Mouse (Mus musculus): Measurements from ENCODE around the gene Rundc3a. TPM values are rescaled to one million over a fixed set of nuclear protein-coding genes. Genes with fewer than 3 reads are reported as not detected.
"Not testable (repeated sequence)": the region's sequence is repeated elsewhere in the genome, so short reads cannot be mapped to it uniquely, and the experiment has no call there.

Rundc3a gene
- polyA plus RNA-seq, 1 experiment from 2014 or later, result 0.72 TPM

DNA sequence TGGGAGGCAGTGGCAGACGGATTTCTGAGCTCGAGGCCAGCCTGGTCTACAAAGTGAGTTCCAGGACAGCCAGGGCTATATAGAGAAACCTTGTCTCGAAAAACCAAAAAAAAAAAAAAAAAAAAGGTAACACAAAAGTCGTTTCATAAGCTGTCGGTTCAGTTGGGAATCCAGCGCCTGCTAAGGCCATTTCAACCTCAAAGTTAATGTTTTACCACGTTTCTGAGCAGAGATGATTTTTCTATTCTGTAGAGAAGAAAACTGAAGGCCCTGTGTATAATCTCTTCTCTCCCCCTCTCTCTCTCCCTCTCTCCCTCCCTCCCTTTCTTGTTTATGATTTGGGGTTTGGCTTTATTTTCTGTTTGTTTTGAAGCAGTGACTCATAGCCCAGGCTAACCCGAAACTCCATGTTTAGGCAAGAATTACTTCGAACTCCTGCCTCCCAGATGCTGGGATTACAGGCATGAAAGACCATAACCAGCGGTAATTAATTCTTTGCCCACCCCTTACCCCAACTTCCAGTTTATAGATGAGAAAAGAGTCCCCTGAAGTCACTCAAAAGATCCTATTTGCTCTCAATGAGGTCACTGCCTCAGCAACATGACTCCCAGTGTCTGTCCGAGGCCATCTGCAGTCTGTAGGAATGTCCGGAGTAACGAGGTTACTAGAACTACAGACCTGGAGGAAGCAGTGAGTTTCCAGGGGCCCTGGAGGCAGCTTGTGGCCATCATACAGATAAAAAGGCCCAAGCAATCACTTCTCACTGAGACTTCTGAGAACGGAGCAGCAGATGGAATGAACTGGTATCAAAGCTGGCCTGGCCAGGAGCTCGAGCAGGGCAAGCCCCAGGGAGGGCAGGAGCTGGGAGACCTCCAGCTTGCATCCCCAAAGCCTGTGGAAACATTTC lies 15.9 kb downstream of the Rundc3a start:
- Histone ChIP-seq H3K36me3 (ENCODE audit: control insufficient read depth, insufficient read depth) (no peaks in the 10 kb centered on the region; the same call in none of the 2 replicates), H3K27me3 (ENCODE audit: control insufficient read depth, insufficient read depth, low read length) (no peaks in the 10 kb centered on the region), H3K27ac (ENCODE audit: low read length) (peak overlapping the region; percentile 92), H3K4me1 (ENCODE audit: control insufficient read depth, insufficient read depth, low read length) (peaks cover 21% of the 10 kb centered on the region), H3K9ac (ENCODE audit: low read length) (peak overlapping the region; percentile 57), H3K4me2 (ENCODE audit: low read depth, low read length) (peak overlapping the region; percentile 91), H3K4me3 (ENCODE audit: low read length) (peak overlapping the region; percentile 45), H3K9me3 (replicated peaks; ENCODE audit: control insufficient read depth, low read length) (no peaks in the 10 kb centered on the region)
- no peak for ATAC-seq (replicated peaks; ENCODE audit: extremely low read depth, insufficient read depth, low FRiP score)
- 35% methylated on average over 15 of the region's 15 CpGs for WGBS

DNA sequence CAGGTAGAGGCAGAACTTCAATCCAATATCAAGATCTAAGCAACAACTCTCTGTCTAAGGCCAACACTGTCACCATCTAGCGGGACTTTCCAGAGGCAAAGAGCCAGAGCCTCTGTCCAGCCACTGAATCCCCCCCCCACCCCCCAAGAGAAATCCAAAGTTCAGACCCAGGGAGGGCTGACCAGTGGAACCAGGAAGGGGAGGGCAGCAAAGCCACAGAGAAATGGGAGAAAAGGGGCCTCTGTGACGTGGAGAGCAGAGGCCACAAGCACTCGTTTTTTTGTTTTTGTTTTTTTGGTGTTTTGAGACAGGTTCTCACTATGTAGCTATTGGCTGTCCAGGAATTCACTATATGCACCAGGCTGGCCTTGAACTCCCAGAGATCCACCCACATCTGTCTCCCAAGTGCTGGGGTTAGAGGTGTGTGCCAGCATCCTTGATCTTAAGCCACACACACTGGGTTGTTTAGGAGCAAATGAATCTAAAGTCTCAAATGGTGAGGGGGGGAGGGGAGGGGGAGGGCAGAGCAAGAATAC lies 16.7 kb downstream of the Rundc3a start:
- H3K9ac ChIP-seq (ENCODE audit: low read length), result no peak overlapping the region
- H3K4me2 ChIP-seq (ENCODE audit: low read depth, low read length), result no peak overlapping the region
- H3K4me3 ChIP-seq (ENCODE audit: low read length), result no peak overlapping the region
- no peaks in the 10 kb centered on the region for H3K9me3 ChIP-seq (replicated peaks; ENCODE audit: control insufficient read depth, low read length)
- peak overlapping the region; percentile 32; the same call in 1 of the 2 replicates for H3K27ac ChIP-seq (ENCODE audit: low read length)
- H3K36me3 ChIP-seq (ENCODE audit: control insufficient read depth, insufficient read depth), result no peaks in the 10 kb centered on the region
- ATAC-seq (replicated peaks; ENCODE audit: extremely low read depth, insufficient read depth, low FRiP score), result no peak
- H3K27me3 ChIP-seq (ENCODE audit: control insufficient read depth, insufficient read depth, low read length), result no peaks in the 10 kb centered on the region
- 75% methylated on average over 3 of the region's 3 CpGs for WGBS
- peaks cover 21% of the 10 kb centered on the region for H3K4me1 ChIP-seq (ENCODE audit: control insufficient read depth, insufficient read depth, low read length)

DNA sequence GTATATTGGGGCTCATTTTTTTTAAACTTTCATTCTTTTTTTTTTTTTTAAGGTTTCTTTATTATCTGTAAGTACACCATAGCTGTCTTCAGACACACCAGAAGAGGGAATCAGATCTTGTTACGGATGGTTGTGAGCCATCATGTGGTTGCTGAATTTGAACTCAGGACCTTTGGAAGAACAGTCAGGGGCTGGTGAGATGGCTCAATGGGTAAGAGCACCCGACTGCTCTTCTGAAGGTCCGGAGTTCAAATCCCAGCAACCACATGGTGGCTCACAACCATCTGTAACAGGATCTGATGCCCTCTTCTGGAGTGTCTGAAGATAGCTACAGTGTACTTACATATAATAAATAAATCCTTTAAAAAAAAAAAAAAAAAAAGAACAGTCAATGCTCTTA lies 17.1 kb downstream of the Rundc3a start:
- not testable (repeated sequence) for H3K27ac ChIP-seq (ENCODE audit: low read length); H3K4me2 ChIP-seq (ENCODE audit: low read depth, low read length); H3K9me3 ChIP-seq (replicated peaks; ENCODE audit: control insufficient read depth, low read length); H3K4me3 ChIP-seq (ENCODE audit: low read length); ATAC-seq (replicated peaks; ENCODE audit: extremely low read depth, insufficient read depth, low FRiP score); H3K27me3 ChIP-seq (ENCODE audit: control insufficient read depth, insufficient read depth, low read length); H3K36me3 ChIP-seq (ENCODE audit: control insufficient read depth, insufficient read depth); H3K9ac ChIP-seq (ENCODE audit: low read length)
- H3K4me1 ChIP-seq (ENCODE audit: control insufficient read depth, insufficient read depth, low read length), result peaks cover 20% of the 10 kb centered on the region
- WGBS, result 94% methylated on average over 3 of the region's 3 CpGs

DNA sequence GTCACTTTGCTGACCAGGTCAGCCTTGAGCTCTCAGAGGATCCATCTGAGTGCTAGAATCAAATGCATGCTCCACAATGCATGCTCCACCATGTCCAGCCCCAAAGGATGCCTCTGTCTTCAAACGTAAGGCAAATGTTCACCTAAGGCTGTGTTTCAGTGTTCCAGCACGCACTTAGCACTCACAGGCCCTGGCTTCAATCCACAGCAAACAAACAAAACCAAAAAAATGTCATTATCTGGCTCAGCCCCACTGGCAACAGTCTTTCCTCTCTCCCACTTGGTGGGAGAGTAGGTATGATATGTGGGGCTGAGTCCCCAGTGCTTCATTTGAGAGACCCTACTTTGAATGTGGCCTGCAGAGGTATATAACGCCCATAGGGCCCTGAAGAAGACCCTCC lies 17.9 kb downstream of the Rundc3a start:
- Histone ChIP-seq H3K36me3 (ENCODE audit: control insufficient read depth, insufficient read depth) (no peaks in the 10 kb centered on the region), H3K4me2 (ENCODE audit: low read depth, low read length) (no peak overlapping the region), H3K4me1 (ENCODE audit: control insufficient read depth, insufficient read depth, low read length) (peaks cover 13% of the 10 kb centered on the region), H3K9me3 (replicated peaks; ENCODE audit: control insufficient read depth, low read length) (no peaks in the 10 kb centered on the region), H3K9ac (ENCODE audit: low read length) (peak overlapping the region; percentile 34), H3K4me3 (ENCODE audit: low read length) (no peak overlapping the region), H3K27me3 (ENCODE audit: control insufficient read depth, insufficient read depth, low read length) (no peaks in the 10 kb centered on the region), H3K27ac (ENCODE audit: low read length) (no peak overlapping the region)
- WGBS, result 75% methylated on average over 3 of the region's 3 CpGs
- ATAC-seq (replicated peaks; ENCODE audit: extremely low read depth, insufficient read depth, low FRiP score), result no peak

DNA sequence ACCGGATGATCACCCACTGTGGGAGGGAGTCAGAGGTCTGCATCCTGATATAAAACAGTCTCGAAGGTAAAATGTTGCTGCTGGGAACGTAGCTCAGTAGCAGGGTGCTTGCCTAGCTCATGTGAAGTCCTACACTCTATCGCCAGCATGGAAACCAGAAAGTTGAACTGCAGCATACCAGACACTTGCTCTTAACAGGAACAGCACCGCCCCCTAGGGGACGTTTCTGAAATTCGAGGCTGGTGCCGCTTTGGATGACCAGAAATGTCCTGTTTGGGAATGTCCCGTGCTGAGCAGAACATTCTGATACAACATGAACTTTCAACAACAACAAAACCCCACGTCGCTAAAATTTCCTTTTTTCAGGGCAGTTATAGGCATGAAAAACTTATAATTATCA lies 18.5 kb downstream of the Rundc3a start:
- no peak overlapping the region; the same call in 1 of the 2 replicates for H3K4me2 ChIP-seq (ENCODE audit: low read depth, low read length)
- no peak for ATAC-seq (replicated peaks; ENCODE audit: extremely low read depth, insufficient read depth, low FRiP score)
- H3K27ac ChIP-seq (ENCODE audit: low read length), result no peak overlapping the region
- no peaks in the 10 kb centered on the region for H3K9me3 ChIP-seq (replicated peaks; ENCODE audit: control insufficient read depth, low read length)
- H3K27me3 ChIP-seq (ENCODE audit: control insufficient read depth, insufficient read depth, low read length), result no peaks in the 10 kb centered on the region
- H3K4me3 ChIP-seq (ENCODE audit: low read length), result no peak overlapping the region
- peaks cover 7% of the 10 kb centered on the region for H3K4me1 ChIP-seq (ENCODE audit: control insufficient read depth, insufficient read depth, low read length)
- 7% methylated on average over 11 of the region's 11 CpGs for WGBS
- no peaks in the 10 kb centered on the region for H3K36me3 ChIP-seq (ENCODE audit: control insufficient read depth, insufficient read depth)
- no peak overlapping the region for H3K9ac ChIP-seq (ENCODE audit: low read length)

DNA sequence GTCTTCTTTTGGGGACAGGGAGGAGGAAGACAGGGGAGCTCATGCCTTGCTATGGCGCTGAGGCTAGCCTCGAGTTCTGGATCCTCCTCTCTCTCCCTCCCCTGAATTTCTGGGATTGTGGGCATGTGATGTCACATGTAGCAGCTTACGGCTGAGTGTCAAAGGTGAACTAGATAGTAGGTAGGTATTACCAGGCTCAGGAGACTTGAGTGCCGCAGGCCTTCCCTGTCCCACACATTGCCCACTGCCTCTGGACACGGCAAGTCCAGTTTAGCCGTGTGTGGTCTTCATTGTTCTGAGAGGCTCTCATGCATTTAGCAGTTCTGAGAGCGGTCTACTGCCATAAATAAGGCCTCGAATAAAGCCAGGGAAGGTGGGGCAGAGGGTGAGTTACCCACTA lies 19.9 kb downstream of the Rundc3a start:
- H3K9me3 ChIP-seq (replicated peaks; ENCODE audit: control insufficient read depth, low read length), result no peaks in the 10 kb centered on the region
- H3K9ac ChIP-seq (ENCODE audit: low read length), result no peak overlapping the region
- H3K27me3 ChIP-seq (ENCODE audit: control insufficient read depth, insufficient read depth, low read length), result no peaks in the 10 kb centered on the region
- H3K4me1 ChIP-seq (ENCODE audit: control insufficient read depth, insufficient read depth, low read length), result peaks cover 7% of the 10 kb centered on the region
- H3K4me3 ChIP-seq (ENCODE audit: low read length), result no peak overlapping the region
- no peaks in the 10 kb centered on the region for H3K36me3 ChIP-seq (ENCODE audit: control insufficient read depth, insufficient read depth)
- WGBS, result 78% methylated on average over 8 of the region's 8 CpGs
- ATAC-seq (replicated peaks; ENCODE audit: extremely low read depth, insufficient read depth, low FRiP score), result no peak
- no peak overlapping the region for H3K27ac ChIP-seq (ENCODE audit: low read length)
- no peak overlapping the region for H3K4me2 ChIP-seq (ENCODE audit: low read depth, low read length)

DNA sequence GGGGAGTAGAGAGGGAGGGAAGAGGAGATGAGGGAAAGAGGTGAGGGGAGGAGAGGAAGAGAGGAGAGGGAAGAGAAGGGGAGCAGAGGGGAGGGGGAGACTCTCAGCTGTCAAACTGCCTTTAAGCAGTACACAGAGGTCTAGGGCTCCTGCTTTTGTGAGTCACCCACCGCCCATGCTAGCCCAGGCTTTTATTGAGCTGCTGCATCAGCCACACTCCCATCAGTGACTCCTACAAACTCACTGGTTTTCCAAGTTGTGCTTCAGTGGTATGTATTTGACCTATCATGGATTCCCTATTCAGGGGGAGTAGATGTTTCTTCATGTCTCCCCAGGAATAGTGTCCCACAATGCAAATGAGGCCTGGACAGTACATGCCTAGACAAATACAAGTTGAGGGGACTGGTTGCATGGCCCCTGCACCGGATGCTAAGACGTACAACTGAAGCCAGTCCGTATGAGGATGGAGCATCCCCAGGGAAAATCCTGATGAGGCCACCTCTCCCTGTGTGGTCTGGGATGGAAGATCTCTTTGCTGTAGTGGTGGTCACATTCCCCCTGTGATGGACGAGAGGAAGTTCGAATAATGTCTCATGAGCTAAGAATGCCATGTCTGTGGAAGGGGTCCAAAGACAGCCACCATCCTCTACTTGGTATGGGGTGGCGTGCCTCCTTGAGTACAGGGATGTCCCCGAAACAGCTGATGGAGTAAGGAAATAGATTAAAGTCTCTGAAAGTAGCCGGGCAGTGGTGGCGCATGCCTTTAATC lies 22.0 kb downstream of the Rundc3a start:
- no peak for ATAC-seq (replicated peaks; ENCODE audit: extremely low read depth, insufficient read depth, low FRiP score)
- Histone ChIP-seq H3K36me3 (ENCODE audit: control insufficient read depth, insufficient read depth) (no peaks in the 10 kb centered on the region), H3K27me3 (ENCODE audit: control insufficient read depth, insufficient read depth, low read length) (no peaks in the 10 kb centered on the region), H3K9ac (ENCODE audit: low read length) (no peak overlapping the region), H3K4me3 (ENCODE audit: low read length) (no peak overlapping the region), H3K27ac (ENCODE audit: low read length) (no peak overlapping the region), H3K4me1 (ENCODE audit: control insufficient read depth, insufficient read depth, low read length) (peaks cover 5% of the 10 kb centered on the region), H3K9me3 (replicated peaks; ENCODE audit: control insufficient read depth, low read length) (no peaks in the 10 kb centered on the region), H3K4me2 (ENCODE audit: low read depth, low read length) (no peak overlapping the region)
- 66% methylated on average over 10 of the region's 10 CpGs for WGBS

DNA sequence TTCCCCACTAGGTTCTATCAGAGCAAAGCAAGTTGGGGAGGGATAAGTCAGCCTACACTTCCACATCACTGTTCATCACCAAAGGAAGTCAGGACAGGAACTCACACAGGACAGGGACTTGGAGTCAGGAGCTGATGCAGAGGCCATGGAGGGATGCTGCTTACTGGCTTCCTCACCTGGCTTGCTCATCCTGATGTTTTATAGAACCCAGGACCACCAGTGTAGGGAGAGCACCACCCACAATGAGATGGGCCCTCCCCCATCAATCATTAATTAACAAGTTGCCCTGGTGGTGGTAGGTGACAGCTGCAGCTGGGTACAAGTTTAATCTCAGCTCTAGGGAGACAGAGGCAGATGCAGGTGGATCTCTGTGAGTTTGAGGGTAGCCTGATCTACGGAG lies 24.0 kb downstream of the Rundc3a start:
- Histone ChIP-seq H3K4me3 (ENCODE audit: low read length) (no peak overlapping the region), H3K9ac (ENCODE audit: low read length) (no peak overlapping the region), H3K4me2 (ENCODE audit: low read depth, low read length) (no peak overlapping the region), H3K27me3 (ENCODE audit: control insufficient read depth, insufficient read depth, low read length) (no peaks in the 10 kb centered on the region; the same call in 1 of the 2 replicates), H3K27ac (ENCODE audit: low read length) (no peak overlapping the region), H3K36me3 (ENCODE audit: control insufficient read depth, insufficient read depth) (no peaks in the 10 kb centered on the region), H3K4me1 (ENCODE audit: control insufficient read depth, insufficient read depth, low read length) (no peaks in the 10 kb centered on the region), H3K9me3 (replicated peaks; ENCODE audit: control insufficient read depth, low read length) (peaks cover 3% of the 10 kb centered on the region; the same call in 1 of the 2 replicates)
- 79% methylated on average over 1 of the region's 1 CpGs for WGBS
- no peak for ATAC-seq (replicated peaks; ENCODE audit: extremely low read depth, insufficient read depth, low FRiP score)

DNA sequence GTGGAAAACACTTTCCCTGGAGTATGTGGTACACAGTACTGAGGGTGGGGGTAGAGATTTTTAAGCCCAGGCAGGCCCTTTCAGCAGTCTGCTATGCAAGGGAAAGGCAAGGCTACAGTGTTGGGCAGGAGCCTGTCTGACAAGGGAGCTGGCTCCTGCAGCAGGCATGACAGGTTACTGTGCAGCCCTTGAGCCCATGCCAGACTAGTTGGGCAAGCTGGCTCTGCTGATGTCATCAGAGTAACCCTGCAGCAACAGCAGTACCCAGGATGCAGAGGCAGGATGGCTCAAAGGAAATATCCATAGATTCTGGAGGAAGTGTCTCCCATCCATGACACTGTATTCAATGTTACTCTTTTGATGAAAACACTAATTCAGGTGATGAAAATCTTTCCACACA lies 25.7 kb downstream of the Rundc3a start:
- ATAC-seq (replicated peaks; ENCODE audit: extremely low read depth, insufficient read depth, low FRiP score), result no peak
- Histone ChIP-seq H3K9ac (ENCODE audit: low read length) (no peak overlapping the region), H3K27ac (ENCODE audit: low read length) (no peak overlapping the region), H3K4me2 (ENCODE audit: low read depth, low read length) (no peak overlapping the region), H3K27me3 (ENCODE audit: control insufficient read depth, insufficient read depth, low read length) (no peaks in the 10 kb centered on the region; the same call in 1 of the 2 replicates), H3K9me3 (replicated peaks; ENCODE audit: control insufficient read depth, low read length) (peaks cover 3% of the 10 kb centered on the region; the same call in 1 of the 2 replicates), H3K36me3 (ENCODE audit: control insufficient read depth, insufficient read depth) (no peaks in the 10 kb centered on the region), H3K4me1 (ENCODE audit: control insufficient read depth, insufficient read depth, low read length) (no peaks in the 10 kb centered on the region), H3K4me3 (ENCODE audit: low read length) (no peak overlapping the region)
